Mouse (Mus musculus) stomach, postnatal 0 days (tissue): ENCODE measurements around the gene Psma7. TPM values are rescaled to one million over a fixed set of nuclear protein-coding genes. Genes with fewer than 3 reads are reported as not detected.

Experiments used
- ATAC-seq: fragments of 200-750 bp; cut with Nextera tagmentation; 2 replicates; pipeline ENCODE4 v1.8.0; 2017; ENCODE audit not compliant: low FRiP score, low TSS enrichment
- DNase-seq: peaks from one replicate; pipeline ENCODE4 v3.0.0-alpha.2; 2016; ENCODE audit warnings: low spot score
- H3K27ac ChIP-seq: fragments of 300-500 bp; sonication (generic); replicated peaks from 2 replicates; pipeline ENCODE4 v1.5.1; 2014; ENCODE audit warnings: mild to moderate bottlenecking, control low read depth
- H3K27me3 ChIP-seq: fragments of 300-500 bp; sonication (generic); 2 replicates; pipeline ENCODE4 v1.6.1; 2014; ENCODE audit warnings: low read length; ENCODE audit not compliant: control insufficient read depth, insufficient read depth
- H3K36me3 ChIP-seq: fragments of 300-500 bp; sonication (generic); 2 replicates; pipeline ENCODE4 v1.6.1; 2014; ENCODE audit warnings: low read length, mixed read lengths; ENCODE audit not compliant: control insufficient read depth, insufficient read depth
- H3K4me1 ChIP-seq: fragments of 300-500 bp; sonication (generic); replicated peaks from 2 replicates; pipeline ENCODE4 v1.6.1; 2014; ENCODE audit warnings: antibody characterized with exemption; ENCODE audit not compliant: control insufficient read depth, insufficient read depth
- H3K4me2 ChIP-seq: fragments of 300-500 bp; sonication (generic); replicated peaks from 2 replicates; pipeline ENCODE4 v1.6.1; 2014; ENCODE audit warnings: low read depth, mild to moderate bottlenecking, control low read depth, moderate library complexity
- H3K4me3 ChIP-seq: fragments of 300-500 bp; sonication (generic); 2 replicates; pipeline ENCODE4 v1.5.1; 2014; ENCODE audit warnings: low read depth, low read length, control low read depth
- H3K9ac ChIP-seq: fragments of 300-500 bp; sonication (generic); 2 replicates; pipeline ENCODE4 v1.6.1; 2014; ENCODE audit warnings: mild to moderate bottlenecking, low read length, control low read depth, mixed read lengths
- H3K9me3 ChIP-seq: fragments of 300-500 bp; sonication (generic); 2 replicates; pipeline ENCODE4 v1.6.1; 2016; ENCODE audit warnings: low read length; ENCODE audit not compliant: control insufficient read depth
- CTCF ChIP-seq: IDR thresholded peaks from 2 replicates; pipeline ENCODE4 v1.5.1; 2016; ENCODE audit warnings: antibody characterized with exemption, low read depth, mild to moderate bottlenecking, moderate library complexity
- EP300 ChIP-seq: optimal IDR thresholded peaks from 2 replicates; pipeline ENCODE3; 2016; ENCODE audit warnings: antibody characterized with exemption
- WGBS: fragments of 180-500 bp; shearing (Covaris S2); extraction: QIAGEN DNeasy Blood & Tissue Kit; methylation state at CpG from one replicate; pipeline ENCODE4 v1.1.7; 2014; 5-methylcytosine and 5-hydroxymethylcytosine counted together
- polyA plus RNA-seq: library from polyadenylated mRNA; unstranded; fragments of >200 nt; fragmentation: Nextera tagmentation; extraction: Ambion mirVana; gene quantifications from 2 replicates; pipeline ENCODE4 v1.2.1, GENCODE M21; 2015

The Psma7 gene
- 469 and 490 TPM in 2 replicates for polyA plus RNA-seq

- Histone ChIP-seq H3K4me2 (peak within 1 kb of the TSS; percentile 97), H3K27me3 (no peaks in the 10 kb centered on the region), H3K4me1 (0 out of 2 replicates have a peak, but pooled peaks cover 3% of the 10 kb centered on the region), H3K36me3 (peaks cover 8% of the 10 kb centered on the region), H3K27ac (peak within 1 kb of the TSS; percentile 94), H3K9me3 (no peaks in the 10 kb centered on the region), H3K4me3 (peak within 1 kb of the TSS; percentile 94), H3K9ac (peak within 1 kb of the TSS; percentile 88)
- ATAC-seq: peak; percentile 97
- TF ChIP-seq CTCF: peak; percentile 51
- TF ChIP-seq EP300: no peak
- under 1% methylated on average over 57 of the region's 78 CpGs for WGBS
- DNase-seq: peak; percentile 95
Measured at GRCm38 (mm10) chr2:180042256-180042857, at the start of gene Psma7, which contains the start of gene Ss18l1. Gene Psma7 (minus strand): TSS chr2:180042433. Gene Ss18l1 (plus strand): TSS chr2:180042509.

- TF ChIP-seq CTCF: no peak
- TF ChIP-seq EP300: no peak
- Histone ChIP-seq H3K4me2 (no peak overlapping the region), H3K27me3 (no peaks in the 10 kb centered on the region), H3K9ac (no peak overlapping the region), H3K4me1 (no peaks in the 10 kb centered on the region), H3K36me3 (peaks cover 4% of the 10 kb centered on the region; the same call in 1 of the 2 replicates), H3K4me3 (no peak overlapping the region), H3K27ac (no peak overlapping the region), H3K9me3 (no peaks in the 10 kb centered on the region)
- WGBS: 56% methylated on average over 11 of the region's 11 CpGs
- no peak for DNase-seq
- no peak for ATAC-seq
Measured at GRCm38 (mm10) chr2:180090285-180090684, 48.1 kb upstream of the Psma7 start.

GRCm38 (mm10) chr2:180087472-180087871 lies 45.2 kb upstream of the Psma7 start:
- DNase-seq (no peak), ATAC-seq (no peak)
- Histone ChIP-seq H3K27ac (no peak overlapping the region), H3K4me2 (no peak overlapping the region), H3K9me3 (no peaks in the 10 kb centered on the region), H3K4me1 (no peaks in the 10 kb centered on the region), H3K4me3 (no peak overlapping the region), H3K36me3 (peaks cover 4% of the 10 kb centered on the region; the same call in 1 of the 2 replicates), H3K27me3 (no peaks in the 10 kb centered on the region), H3K9ac (no peak overlapping the region)
- WGBS: 87% methylated on average over 4 of the region's 4 CpGs
- TF ChIP-seq CTCF (peak; percentile 47), EP300 (no peak)

- Histone ChIP-seq H3K9me3 (no peaks in the 10 kb centered on the region), H3K4me3 (no peak overlapping the region), H3K27me3 (no peaks in the 10 kb centered on the region), H3K36me3 (peaks cover 6% of the 10 kb centered on the region; the same call in 1 of the 2 replicates), H3K27ac (no peak overlapping the region), H3K4me1 (no peaks in the 10 kb centered on the region), H3K4me2 (no peak overlapping the region), H3K9ac (no peak overlapping the region)
- DNase-seq (no peak), ATAC-seq (no peak)
- 88% methylated on average over 5 of the region's 5 CpGs for WGBS
- TF ChIP-seq EP300 (no peak), CTCF (no peak)
Measured at GRCm38 (mm10) chr2:180086637-180087027, 44.4 kb upstream of the Psma7 start.

- no peak for DNase-seq
- WGBS: 79% methylated on average over 16 of the region's 16 CpGs
- no peaks in the 10 kb centered on the region for H3K27me3 ChIP-seq
- H3K9me3 ChIP-seq: no peaks in the 10 kb centered on the region
- TF ChIP-seq CTCF: no peak
- TF ChIP-seq EP300: no peak
- no peaks in the 10 kb centered on the region for H3K4me1 ChIP-seq
- no peak overlapping the region for H3K27ac ChIP-seq
- no peak overlapping the region for H3K4me2 ChIP-seq
- H3K4me3 ChIP-seq: no peak overlapping the region
- H3K9ac ChIP-seq: no peak overlapping the region
- no peak for ATAC-seq
- H3K36me3 ChIP-seq: peaks cover 6% of the 10 kb centered on the region; the same call in 1 of the 2 replicates
Measured at GRCm38 (mm10) chr2:180085926-180086636, 43.8 kb upstream of the Psma7 start.

- H3K27ac ChIP-seq: no peak overlapping the region
- H3K9ac ChIP-seq: no peak overlapping the region
- H3K4me3 ChIP-seq: no peak overlapping the region
- no peaks in the 10 kb centered on the region for H3K27me3 ChIP-seq
- DNase-seq: no peak
- WGBS: 28% methylated on average over 3 of the region's 3 CpGs
- H3K36me3 ChIP-seq: peaks cover 6% of the 10 kb centered on the region; the same call in 1 of the 2 replicates
- H3K4me2 ChIP-seq: no peak overlapping the region
- ATAC-seq: no peak
- no peaks in the 10 kb centered on the region for H3K9me3 ChIP-seq
- H3K4me1 ChIP-seq: no peaks in the 10 kb centered on the region
- no peak for TF ChIP-seq CTCF
- no peak for TF ChIP-seq EP300
Measured at GRCm38 (mm10) chr2:180084565-180084964, 42.3 kb upstream of the Psma7 start.
